Mouse (Mus musculus) lung, postnatal 0 days (tissue): ENCODE data around the gene Timm8a2.

Experiments
- CTCF ChIP-seq: IDR thresholded peaks from 2 replicates; pipeline ENCODE4 v1.5.1; 2016; ENCODE audit warnings: antibody characterized with exemption, mild to moderate bottlenecking
- EP300 ChIP-seq: IDR thresholded peaks from 2 replicates; pipeline ENCODE4 v1.6.1; 2016; ENCODE audit warnings: antibody characterized with exemption, mild to moderate bottlenecking, control low read depth

- TF ChIP-seq CTCF (no peak), EP300 (no peak)
These were observed 23.5 kb downstream of the Timm8a2 start for GRCm38 (mm10) chr14:122057941-122058346.
